Mouse (Mus musculus) small intestine, adult 2 months (tissue): Measurements from ENCODE around the gene Nppb. TPM values are rescaled to one million over a fixed set of nuclear protein-coding genes. Genes with fewer than 3 reads are reported as not detected.

Source experiments
- H3K27ac ChIP-seq: fragments of 200-500 bp; 2 replicates; pipeline ENCODE4 v1.5.1; 2012; ENCODE audit warnings: low read depth, low read length, control low read depth, inconsistent platforms; ENCODE audit not compliant: insufficient read depth
- H3K27me3 ChIP-seq: fragments of 200-500 bp; 2 replicates; pipeline ENCODE4 v1.6.1; 2012; ENCODE audit warnings: mild to moderate bottlenecking, moderate library complexity, low read length, inconsistent platforms; ENCODE audit not compliant: control insufficient read depth, insufficient read depth
- H3K36me3 ChIP-seq: fragments of 200-500 bp; 2 replicates; pipeline ENCODE4 v1.6.1; 2012; ENCODE audit warnings: mild to moderate bottlenecking, low read length, control low read depth, inconsistent platforms; ENCODE audit not compliant: control insufficient read depth, insufficient read depth
- H3K4me1 ChIP-seq: fragments of 200-500 bp; 2 replicates; pipeline ENCODE4 v1.6.1; 2012; ENCODE audit warnings: low read length, inconsistent platforms, mixed read lengths; ENCODE audit not compliant: control insufficient read depth, insufficient read depth, insufficient read length
- H3K4me3 ChIP-seq: fragments of 200-500 bp; 2 replicates; pipeline ENCODE4 v1.5.1; 2012; ENCODE audit warnings: low read depth, mild to moderate bottlenecking, control low read depth, inconsistent platforms, low read length, moderate library complexity
- CTCF ChIP-seq: fragments of 200-500 bp; IDR thresholded peaks from 2 replicates; pipeline ENCODE4 v1.5.1; 2012; ENCODE audit warnings: low read depth, mild to moderate bottlenecking, control low read depth, inconsistent platforms, low read length, moderate library complexity, mixed read lengths; ENCODE audit not compliant: insufficient replicate concordance, insufficient read length; ENCODE audit errors: extremely low read depth
- POLR2A ChIP-seq: fragments of 200-500 bp; IDR thresholded peaks from 2 replicates; pipeline ENCODE4 v1.6.1; 2012; ENCODE audit warnings: low read depth, mild to moderate bottlenecking, control low read depth, inconsistent platforms, low read length, moderate library complexity
- WGBS: fragments of 180-500 bp; shearing (Covaris S2); methylation state at CpG from one replicate; pipeline ENCODE4 v1.1.7; 2018; 5-methylcytosine and 5-hydroxymethylcytosine counted together
- polyA plus RNA-seq: library from polyadenylated mRNA; depleted of rRNA; stranded (reverse); fragments of >200 nt; gene quantifications from 2 replicates; pipeline ENCODE4 v1.2.3, GENCODE M21; 2012

Gene Nppb
- polyA plus RNA-seq, 1 experiment, result not detected

DNA sequence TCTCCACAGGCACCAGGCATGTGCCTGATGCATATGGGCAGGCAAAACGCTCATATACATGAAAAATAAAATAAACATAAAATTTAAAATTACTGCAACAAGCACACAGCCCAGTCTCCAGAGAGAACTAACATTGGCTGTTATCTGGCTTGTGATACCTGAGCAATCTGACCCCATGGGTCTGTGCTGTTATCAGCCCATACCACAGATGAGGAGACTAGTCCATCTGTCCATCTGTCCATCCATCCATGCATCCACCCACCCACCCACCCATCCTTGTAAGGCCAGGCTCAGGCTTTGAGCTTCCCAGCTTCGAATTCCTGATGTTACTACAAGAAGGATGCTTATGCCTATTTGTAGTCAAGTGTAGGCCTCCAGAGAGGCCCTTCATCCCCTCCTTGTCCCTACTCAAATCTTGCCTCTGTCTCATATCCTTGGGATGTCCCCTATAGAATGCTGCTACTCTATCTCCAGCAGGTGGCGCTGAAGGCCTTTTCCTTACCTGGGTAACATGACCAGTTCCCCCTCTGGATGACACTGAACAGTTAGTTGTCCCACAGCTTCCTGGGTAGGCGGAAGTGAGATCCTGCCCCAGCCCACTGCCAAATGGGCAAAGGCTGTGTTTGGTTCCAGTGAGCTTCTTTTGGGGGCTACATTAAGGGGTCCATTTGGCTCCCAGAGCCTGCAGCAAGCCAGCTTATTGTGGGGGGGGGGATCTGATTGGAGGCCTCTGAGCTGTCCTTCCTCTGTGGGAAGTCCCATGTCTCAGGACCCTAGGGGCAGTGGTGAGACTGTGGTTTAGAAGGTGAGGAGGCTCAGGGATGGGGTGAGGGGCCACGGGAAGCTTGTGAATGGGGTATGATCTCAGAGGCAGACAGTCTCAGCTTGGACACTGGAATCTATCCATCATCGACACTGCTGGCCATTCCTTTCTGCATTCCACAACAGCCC is 25.4 kb upstream of the Nppb start:
- Histone ChIP-seq H3K4me1 (no peaks in the 10 kb centered on the region), H3K27me3 (no peaks in the 10 kb centered on the region), H3K27ac (no peak overlapping the region), H3K4me3 (no peak overlapping the region), H3K36me3 (no peaks in the 10 kb centered on the region)
- 28% methylated on average over 6 of the region's 6 CpGs for WGBS
- TF ChIP-seq POLR2A (no peak), CTCF (peak; percentile 65; the same call in 1 of the 2 replicates)

DNA sequence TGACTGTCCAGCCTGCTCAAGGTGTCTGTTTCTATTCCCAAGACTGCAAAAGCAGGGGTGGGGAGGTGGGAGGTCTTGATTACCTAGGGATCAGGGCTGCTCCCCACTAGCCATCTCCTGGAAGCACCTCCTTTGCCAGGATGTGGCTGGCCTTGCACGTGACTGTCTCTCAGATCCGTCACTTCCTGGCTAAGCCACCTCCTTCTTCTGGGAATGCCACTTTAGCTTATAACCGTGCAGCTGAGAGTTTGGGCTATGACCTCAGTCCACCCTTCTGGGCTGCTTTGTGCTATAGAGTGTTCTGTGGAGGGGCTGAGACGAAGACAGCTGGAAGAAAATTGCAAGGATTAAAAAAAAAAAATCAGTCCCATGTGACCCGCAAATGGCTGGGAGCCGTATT is 22.8 kb upstream of the Nppb start:
- no peaks in the 10 kb centered on the region for H3K4me1 ChIP-seq
- no peaks in the 10 kb centered on the region; the same call in 1 of the 2 replicates for H3K27me3 ChIP-seq
- 47% methylated on average over 6 of the region's 6 CpGs for WGBS
- TF ChIP-seq POLR2A, result no peak
- no peak for TF ChIP-seq CTCF
- H3K27ac ChIP-seq, result no peak overlapping the region
- no peaks in the 10 kb centered on the region for H3K36me3 ChIP-seq
- H3K4me3 ChIP-seq, result no peak overlapping the region

DNA sequence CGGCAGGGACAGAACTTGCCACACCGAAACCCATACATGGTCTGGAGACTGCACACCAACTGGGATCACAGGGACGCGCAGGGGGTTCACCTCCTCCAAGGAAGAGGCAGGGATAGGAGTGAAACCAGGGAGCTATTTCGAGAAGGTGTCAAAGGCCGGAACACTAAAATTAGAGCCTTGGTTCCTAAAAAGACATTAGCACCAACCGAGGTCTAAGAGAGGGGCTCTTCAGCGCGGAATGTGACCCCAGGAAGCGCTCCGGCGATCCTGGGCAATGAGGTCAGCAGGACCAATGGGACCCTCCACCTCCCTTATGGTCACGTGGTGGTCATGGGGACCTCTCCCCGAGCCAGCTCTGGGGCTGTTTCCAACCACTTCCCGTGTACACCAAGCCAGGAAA is 22.0 kb upstream of the Nppb start:
- WGBS, result 84% methylated on average over 15 of the region's 15 CpGs
- Histone ChIP-seq H3K27ac (no peak overlapping the region), H3K27me3 (no peaks in the 10 kb centered on the region; the same call in 1 of the 2 replicates), H3K4me1 (no peaks in the 10 kb centered on the region), H3K36me3 (no peaks in the 10 kb centered on the region), H3K4me3 (no peak overlapping the region)
- TF ChIP-seq POLR2A, result no peak
- TF ChIP-seq CTCF, result no peak

DNA sequence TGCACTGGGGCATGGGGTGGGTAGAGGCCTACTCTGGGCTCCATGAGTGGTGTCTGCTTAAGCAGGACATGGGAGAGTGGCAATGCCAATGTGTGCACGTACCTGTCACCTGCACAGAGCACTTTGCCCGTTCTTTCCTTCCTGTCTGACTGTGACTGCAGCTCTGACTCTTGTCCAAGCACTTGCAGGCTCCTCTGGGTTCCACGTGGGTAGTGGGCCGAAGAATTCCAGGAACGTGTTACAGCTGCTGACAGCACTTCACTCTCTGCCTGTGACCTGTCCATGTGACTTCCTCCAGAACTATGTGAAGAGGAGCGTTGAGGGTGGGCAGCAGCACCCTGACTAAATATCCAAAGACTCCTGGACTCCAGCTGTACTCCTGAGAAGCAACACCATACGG is 19.9 kb upstream of the Nppb start:
- Histone ChIP-seq H3K27me3 (no peaks in the 10 kb centered on the region; the same call in 1 of the 2 replicates), H3K36me3 (no peaks in the 10 kb centered on the region), H3K4me1 (no peaks in the 10 kb centered on the region), H3K4me3 (no peak overlapping the region), H3K27ac (no peak overlapping the region)
- 54% methylated on average over 7 of the region's 7 CpGs for WGBS
- TF ChIP-seq POLR2A, result no peak
- no peak for TF ChIP-seq CTCF

DNA sequence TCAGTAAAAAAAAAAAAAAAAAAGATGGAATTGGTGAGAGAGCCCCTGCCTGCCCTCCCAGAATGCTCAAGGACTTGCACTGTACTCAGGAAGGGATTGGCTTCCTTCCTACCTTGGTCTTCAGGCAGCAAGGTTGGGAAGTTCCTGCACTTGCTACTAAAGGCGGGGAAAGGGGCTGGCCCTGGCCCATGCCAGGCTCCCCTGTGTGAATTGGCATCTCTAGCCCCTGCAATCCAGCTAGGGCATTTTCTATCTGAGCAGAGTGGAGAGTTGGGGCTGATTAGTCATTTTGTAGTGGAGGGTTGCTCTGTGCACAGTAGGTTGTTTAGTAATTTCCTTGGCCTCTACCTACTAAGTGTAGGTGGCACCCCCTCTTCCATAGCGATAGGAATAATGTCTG is 16.8 kb upstream of the Nppb start:
- TF ChIP-seq CTCF, result no peak
- no peak for TF ChIP-seq POLR2A
- WGBS, result 75% methylated on average over 2 of the region's 2 CpGs

DNA sequence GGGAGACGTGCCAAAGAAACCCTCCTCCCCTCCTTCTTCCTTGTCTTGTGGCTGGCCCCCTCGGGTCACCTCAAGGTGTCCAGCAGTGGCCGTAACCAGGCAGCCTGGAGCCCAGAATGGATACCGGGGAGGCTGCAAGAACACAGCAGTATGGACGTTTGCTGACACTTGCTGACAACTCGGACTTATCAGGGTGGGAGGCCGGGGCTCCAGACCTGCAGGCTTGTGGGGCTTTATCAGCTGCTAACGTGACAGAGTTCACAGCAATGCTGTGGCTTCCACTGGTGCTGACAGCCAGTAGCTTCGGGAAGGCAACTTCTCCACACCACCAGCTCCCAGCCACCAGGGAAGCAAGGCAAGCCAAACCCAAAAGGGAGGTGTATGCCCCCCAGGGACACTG is 16.3 kb upstream of the Nppb start:
- no peak for TF ChIP-seq CTCF
- WGBS, result 32% methylated on average over 9 of the region's 9 CpGs
- Histone ChIP-seq H3K27me3 (no peaks in the 10 kb centered on the region; the same call in 1 of the 2 replicates), H3K4me3 (no peak overlapping the region), H3K36me3 (no peaks in the 10 kb centered on the region), H3K27ac (no peak overlapping the region), H3K4me1 (no peaks in the 10 kb centered on the region)

More for the DNA sequence above, 16.8 kb upstream of the Nppb start:
- Histone ChIP-seq H3K4me3 (no peak overlapping the region), H3K27me3 (no peaks in the 10 kb centered on the region; the same call in 1 of the 2 replicates), H3K36me3 (no peaks in the 10 kb centered on the region), H3K27ac (no peak overlapping the region), H3K4me1 (no peaks in the 10 kb centered on the region)

DNA sequence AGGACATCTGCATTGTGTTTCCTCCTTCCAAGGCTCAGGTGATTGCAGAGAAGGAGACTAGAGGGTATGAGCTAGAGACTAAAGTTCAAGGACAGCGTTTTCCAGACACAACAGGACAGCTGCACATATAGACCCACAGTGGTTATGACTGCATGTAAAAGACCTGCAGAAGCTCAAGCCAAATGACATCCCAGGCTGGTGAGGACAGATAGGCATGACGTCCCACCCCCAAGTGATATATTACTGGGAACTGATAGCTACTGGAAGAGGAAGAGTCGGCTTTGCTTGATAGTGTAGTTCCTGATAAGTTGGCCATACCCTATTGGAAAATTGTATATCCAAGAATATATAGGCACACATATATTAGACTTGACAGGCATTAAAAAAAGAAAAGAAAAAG is 9.4 kb upstream of the Nppb start:
- Histone ChIP-seq H3K36me3 (no peaks in the 10 kb centered on the region), H3K4me3 (no peak overlapping the region), H3K27ac (no peak overlapping the region), H3K27me3 (no peaks in the 10 kb centered on the region), H3K4me1 (no peaks in the 10 kb centered on the region)
- WGBS, result 58% methylated on average over 3 of the region's 3 CpGs
- TF ChIP-seq CTCF (no peak), POLR2A (no peak)
